Mouse (Mus musculus) brain, embryonic 14.5 days (tissue): ENCODE results near the gene Psmb1.

Experiments used
- CTCF ChIP-seq: fragments of 200-500 bp; IDR thresholded peaks from 2 replicates; pipeline ENCODE4 v1.5.1; 2012; ENCODE audit warnings: inconsistent platforms, mild to moderate bottlenecking, moderate library complexity, borderline replicate concordance; ENCODE audit not compliant: insufficient read depth, insufficient read length; ENCODE audit errors: extremely low read depth
- POLR2A ChIP-seq: fragments of 200-500 bp; IDR thresholded peaks from 2 replicates; pipeline ENCODE4 v1.6.1; 2012; ENCODE audit warnings: mild to moderate bottlenecking, inconsistent platforms, borderline replicate concordance; ENCODE audit not compliant: poor library complexity, insufficient read depth, insufficient read length, severe bottlenecking; ENCODE audit errors: extremely low read depth

- TF ChIP-seq CTCF, result no peak
- TF ChIP-seq POLR2A, result no peak
These were observed 35.7 kb upstream of the Psmb1 start for GRCm38 (mm10) chr17:15535162-15535800.
